Mouse (Mus musculus) lung, embryonic 14.5 days (tissue): ENCODE measurements at regions not wholly inside any gene's neighbourhood (a gene's known extent, or its start where the extent isn't known, plus 50 kb on each side); places are given as distances from the start of the nearest gene placed in this dataset.

Experiments used
- ATAC-seq: fragments of 200-750 bp; cut with Nextera tagmentation; 2 replicates; pipeline ENCODE4 v1.8.0; 2017; ENCODE audit warnings: mild to moderate bottlenecking, moderate TSS enrichment, moderate library complexity; ENCODE audit not compliant: insufficient read depth
- DNase-seq: peaks from one replicate; pipeline ENCODE4 v3.0.0-alpha.2; 2015
- H3K27ac ChIP-seq: fragments of 300-500 bp; sonication (generic); 2 replicates; pipeline ENCODE4 v1.5.1; 2014; ENCODE audit warnings: low read depth, mild to moderate bottlenecking, moderate library complexity
- H3K27me3 ChIP-seq: fragments of 300-500 bp; sonication (generic); 2 replicates; pipeline ENCODE4 v1.6.1; 2014; ENCODE audit warnings: low read length, control low read depth; ENCODE audit not compliant: insufficient read depth
- H3K36me3 ChIP-seq: fragments of 300-500 bp; sonication (generic); 2 replicates; pipeline ENCODE4 v1.6.1; 2014; ENCODE audit warnings: control low read depth; ENCODE audit not compliant: insufficient read depth
- H3K4me1 ChIP-seq: fragments of 300-500 bp; sonication (generic); 2 replicates; pipeline ENCODE4 v1.6.1; 2014; ENCODE audit warnings: antibody characterized with exemption, control low read depth; ENCODE audit not compliant: insufficient read depth
- H3K4me2 ChIP-seq: fragments of 300-500 bp; sonication (generic); 2 replicates; pipeline ENCODE4 v1.6.1; 2014; ENCODE audit warnings: mild to moderate bottlenecking
- H3K4me3 ChIP-seq: fragments of 300-500 bp; sonication (generic); 2 replicates; pipeline ENCODE4 v1.5.1; 2014; ENCODE audit warnings: low read depth, low read length
- H3K9ac ChIP-seq: fragments of 300-500 bp; sonication (generic); 2 replicates; pipeline ENCODE4 v1.6.1; 2014
- H3K9me3 ChIP-seq: fragments of 300-500 bp; sonication (generic); 2 replicates; pipeline ENCODE4 v1.6.1; 2016; ENCODE audit warnings: low read depth, low read length, control low read depth
- CTCF ChIP-seq: IDR thresholded peaks from 2 replicates; pipeline ENCODE4 v1.5.1; 2016; ENCODE audit warnings: antibody characterized with exemption, low read depth
- WGBS: fragments of 180-500 bp; shearing (Covaris S2); extraction: QIAGEN DNeasy Blood & Tissue Kit; methylation state at CpG from one replicate; pipeline ENCODE4 v1.1.7; 2014; 5-methylcytosine and 5-hydroxymethylcytosine counted together

DNA sequence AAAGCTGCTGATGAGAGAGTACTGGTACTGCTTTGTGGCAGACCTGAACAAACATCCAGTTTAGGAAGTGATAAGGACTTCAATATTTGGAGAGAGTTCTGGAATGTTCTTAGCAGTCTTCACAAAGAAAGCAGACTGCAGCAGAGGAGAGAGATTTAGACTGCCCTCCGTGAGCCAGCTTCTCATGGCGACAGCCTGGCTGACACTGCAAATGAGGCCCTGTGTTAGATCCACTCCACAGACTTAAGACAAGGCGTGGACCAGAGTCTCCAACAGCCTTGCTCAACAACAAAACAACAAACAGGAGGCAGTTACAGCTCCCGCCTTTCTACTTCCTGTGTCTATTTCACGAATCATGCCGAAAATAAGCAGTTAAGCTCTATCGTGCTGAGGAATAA is 81.9 kb downstream of the Gm21962 start:
- Histone ChIP-seq H3K4me3 (peak overlapping the region; percentile 26; the same call in 1 of the 2 replicates), H3K27me3 (no peaks in the 10 kb centered on the region), H3K36me3 (no peaks in the 10 kb centered on the region), H3K4me1 (no peaks in the 10 kb centered on the region), H3K9ac (peak overlapping the region; percentile 24; the same call in 1 of the 2 replicates), H3K9me3 (no peaks in the 10 kb centered on the region), H3K27ac (no peak overlapping the region), H3K4me2 (peak overlapping the region; percentile 62)
- DNase-seq (no peak), ATAC-seq (peak; percentile 24; the same call in 1 of the 2 replicates)
- 41% methylated on average over 7 of the region's 7 CpGs for WGBS
- no peak for TF ChIP-seq CTCF

DNA sequence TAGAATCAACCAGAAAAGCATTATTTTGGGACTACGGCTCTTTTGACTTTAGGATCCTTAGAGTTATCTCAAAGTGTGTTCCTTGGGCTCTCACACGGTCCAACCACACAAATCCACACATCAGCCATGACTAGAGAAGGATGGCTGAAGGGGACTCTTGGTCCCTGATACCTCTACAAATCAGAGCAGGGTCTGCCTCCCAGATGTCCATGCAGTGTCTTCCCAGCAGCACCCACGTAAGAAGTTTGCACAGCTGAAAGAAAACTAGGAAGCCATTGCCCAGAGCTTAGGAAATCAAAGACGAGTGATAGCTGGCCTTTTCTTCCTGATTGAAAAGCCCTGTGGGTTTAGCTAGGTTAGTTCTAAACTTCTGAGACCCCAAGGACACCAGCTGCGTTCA is 84.1 kb downstream of the Gm21962 start:
- Histone ChIP-seq H3K36me3 (no peaks in the 10 kb centered on the region), H3K27me3 (no peaks in the 10 kb centered on the region), H3K9ac (no peak overlapping the region), H3K9me3 (no peaks in the 10 kb centered on the region), H3K4me1 (no peaks in the 10 kb centered on the region), H3K27ac (no peak overlapping the region), H3K4me2 (no peak overlapping the region), H3K4me3 (no peak overlapping the region)
- ATAC-seq (no peak), DNase-seq (no peak)
- WGBS = 82% methylated on average over 5 of the region's 5 CpGs
- no peak for TF ChIP-seq CTCF

DNA sequence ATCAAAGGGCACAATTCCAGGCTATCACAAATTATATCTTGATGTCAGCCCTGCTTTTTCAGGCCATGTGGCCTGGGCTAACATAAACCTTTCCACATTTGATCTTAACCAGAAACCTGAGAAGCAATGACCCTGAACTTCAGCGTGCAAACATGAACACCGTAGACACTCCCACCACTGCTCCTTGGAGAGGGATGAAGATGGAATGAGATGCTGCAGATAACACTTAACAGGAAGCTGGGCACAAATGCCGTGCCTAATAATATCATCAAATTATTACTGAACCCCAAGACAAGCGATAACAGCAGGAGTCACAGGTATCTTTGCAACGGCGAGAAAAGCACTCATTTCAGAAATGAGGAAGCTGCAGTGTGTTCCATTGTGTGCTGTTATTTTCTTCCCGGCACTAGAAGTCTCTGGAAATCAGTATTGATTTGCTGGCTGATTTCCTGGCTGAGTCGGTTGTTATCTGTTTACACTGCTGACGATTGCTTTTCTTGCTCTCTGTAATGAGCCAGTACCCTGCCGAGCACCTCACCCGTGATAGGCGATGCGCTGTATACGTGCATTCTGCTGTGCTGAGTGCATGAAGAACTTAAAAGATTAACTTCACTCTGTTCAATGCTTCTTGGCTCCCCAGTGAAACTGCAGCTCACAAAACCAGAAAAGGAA is 91.0 kb downstream of the Gm21962 start:
- H3K4me1 ChIP-seq = no peaks in the 10 kb centered on the region
- no peak for DNase-seq
- no peaks in the 10 kb centered on the region for H3K27me3 ChIP-seq
- WGBS = 52% methylated on average over 14 of the region's 14 CpGs
- H3K9ac ChIP-seq = no peak overlapping the region
- no peak for TF ChIP-seq CTCF
- no peak overlapping the region for H3K27ac ChIP-seq
- no peak overlapping the region for H3K4me2 ChIP-seq
- no peaks in the 10 kb centered on the region for H3K36me3 ChIP-seq
- no peak for ATAC-seq
- no peaks in the 10 kb centered on the region for H3K9me3 ChIP-seq
- no peak overlapping the region for H3K4me3 ChIP-seq

DNA sequence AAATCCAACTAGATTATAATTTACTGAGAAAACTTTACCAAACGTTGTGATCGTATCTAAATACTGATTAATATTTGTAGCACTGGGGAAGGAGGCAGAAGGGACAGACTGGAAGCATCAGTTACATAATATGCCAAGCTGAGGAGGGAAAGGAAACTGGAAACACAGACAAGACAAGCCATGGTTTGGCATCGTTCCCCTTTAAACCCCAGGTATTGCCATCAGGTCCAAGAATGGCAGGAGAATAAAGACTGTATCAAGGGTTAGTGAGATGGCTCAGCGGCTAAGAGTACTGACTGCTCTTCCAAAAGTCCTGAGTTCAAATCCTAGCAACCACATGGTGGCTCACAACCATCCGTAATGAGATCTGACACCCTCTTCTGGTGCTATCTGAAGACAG is 92.1 kb downstream of the Gm21962 start:
- ATAC-seq (no peak), DNase-seq (no peak)
- Histone ChIP-seq H3K4me3 (no peak overlapping the region), H3K4me2 (no peak overlapping the region), H3K9ac (no peak overlapping the region), H3K36me3 (no peaks in the 10 kb centered on the region), H3K9me3 (no peaks in the 10 kb centered on the region), H3K4me1 (no peaks in the 10 kb centered on the region), H3K27ac (no peak overlapping the region), H3K27me3 (no peaks in the 10 kb centered on the region)
- 81% methylated on average over 5 of the region's 5 CpGs for WGBS
- no peak for TF ChIP-seq CTCF

DNA sequence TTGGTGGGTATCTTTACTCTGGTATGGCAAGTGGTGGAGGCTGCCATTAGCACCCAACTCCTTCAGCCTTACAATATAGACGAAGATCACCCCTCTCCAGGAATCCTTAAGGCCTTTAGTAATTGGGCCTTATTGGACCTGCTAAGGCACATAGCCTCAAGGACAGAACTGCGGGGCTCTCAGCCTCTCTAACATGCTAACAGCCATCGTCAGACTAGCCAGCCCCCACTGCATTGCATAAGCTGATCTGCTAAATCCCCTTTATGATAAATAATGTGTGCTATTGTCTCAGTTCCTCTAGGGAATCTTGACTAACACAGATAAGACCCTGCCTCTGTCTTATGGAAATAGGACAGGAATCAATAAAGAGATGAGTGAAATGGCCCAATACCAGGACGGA is 95.7 kb upstream of the H2afz start:
- Histone ChIP-seq H3K27me3 (no peaks in the 10 kb centered on the region), H3K27ac (no peak overlapping the region), H3K36me3 (no peaks in the 10 kb centered on the region), H3K4me2 (no peak overlapping the region), H3K4me3 (no peak overlapping the region), H3K9ac (no peak overlapping the region), H3K4me1 (no peaks in the 10 kb centered on the region), H3K9me3 (no peaks in the 10 kb centered on the region)
- TF ChIP-seq CTCF = no peak
- 83% methylated on average over 4 of the region's 4 CpGs for WGBS
- no peak for DNase-seq
- ATAC-seq = no peak

DNA sequence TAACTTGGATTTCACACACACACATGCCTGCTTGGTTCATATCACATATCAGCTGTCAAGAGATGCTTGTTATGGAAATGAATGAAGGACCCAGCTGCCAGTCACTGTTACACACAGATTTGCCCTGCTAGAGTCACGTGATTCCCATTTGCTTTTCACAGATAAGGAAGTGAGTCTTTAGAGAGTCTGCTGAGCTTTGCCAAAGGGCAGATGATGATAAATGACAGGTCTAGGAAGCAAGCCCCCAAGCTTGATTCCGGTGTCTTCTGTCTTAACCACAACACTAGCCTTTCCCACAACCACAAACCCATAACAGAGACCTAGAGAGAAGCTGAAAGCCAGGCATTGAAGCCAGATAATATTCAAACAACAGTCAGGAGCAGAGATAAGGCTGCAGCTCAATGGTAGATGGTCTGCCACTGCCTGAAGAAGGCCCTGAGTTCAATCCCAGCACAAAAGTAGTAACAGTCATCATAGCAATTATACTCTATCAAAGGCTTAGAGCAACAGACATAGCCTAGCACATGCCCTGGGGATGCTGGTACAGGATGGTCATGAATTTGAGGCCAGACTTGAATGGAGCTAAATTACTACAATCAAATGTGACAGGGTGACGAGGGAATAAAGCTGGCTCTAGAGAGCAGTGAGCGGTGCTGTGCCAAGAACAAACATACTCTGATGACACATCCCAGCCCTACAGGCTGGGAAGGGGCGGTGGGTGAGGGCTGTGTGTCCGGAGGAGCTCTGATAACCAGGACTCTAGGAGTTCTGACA is 89.0 kb upstream of the H2afz start:
- WGBS = 39% methylated on average over 6 of the region's 6 CpGs
- Histone ChIP-seq H3K9ac (no peak overlapping the region), H3K4me3 (no peak overlapping the region), H3K4me1 (no peaks in the 10 kb centered on the region), H3K4me2 (no peak overlapping the region), H3K36me3 (no peaks in the 10 kb centered on the region), H3K27ac (no peak overlapping the region), H3K27me3 (peaks cover 3% of the 10 kb centered on the region; the same call in 1 of the 2 replicates), H3K9me3 (no peaks in the 10 kb centered on the region)
- peak; percentile 64 for ATAC-seq
- TF ChIP-seq CTCF = no peak
- peak; percentile 53 for DNase-seq

DNA sequence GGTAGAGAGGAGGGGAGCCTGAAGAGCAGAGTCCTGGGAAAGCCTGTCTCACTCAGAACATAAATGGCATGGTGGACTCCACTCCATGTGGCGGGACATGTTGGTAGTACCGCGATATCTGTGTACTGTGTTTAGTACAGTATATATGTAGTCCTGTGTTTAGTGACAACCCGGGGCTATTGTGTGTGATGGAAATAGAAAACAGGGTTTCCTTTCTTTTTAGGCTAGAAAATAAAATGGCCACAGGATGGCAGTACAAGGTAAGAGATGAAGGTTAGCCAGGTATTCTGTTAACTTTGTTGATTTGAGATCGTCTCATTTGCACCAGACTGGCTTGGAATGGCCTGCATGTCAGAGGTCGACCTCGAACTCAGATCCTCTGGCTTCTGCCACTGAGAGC is 86.2 kb upstream of the H2afz start:
- ATAC-seq = no peak
- no peak overlapping the region for H3K9ac ChIP-seq
- H3K9me3 ChIP-seq = no peaks in the 10 kb centered on the region
- H3K4me3 ChIP-seq = no peak overlapping the region
- 27% methylated on average over 7 of the region's 7 CpGs for WGBS
- H3K27ac ChIP-seq = no peak overlapping the region
- peak; percentile 78 for DNase-seq
- H3K4me2 ChIP-seq = no peak overlapping the region
- H3K4me1 ChIP-seq = no peaks in the 10 kb centered on the region
- peaks cover 5% of the 10 kb centered on the region; the same call in 1 of the 2 replicates for H3K27me3 ChIP-seq
- peak; percentile 43 for TF ChIP-seq CTCF
- no peaks in the 10 kb centered on the region for H3K36me3 ChIP-seq
